Comparison of ENCODE assay signal across 10 mouse cellular contexts in the genomic region with DNA sequence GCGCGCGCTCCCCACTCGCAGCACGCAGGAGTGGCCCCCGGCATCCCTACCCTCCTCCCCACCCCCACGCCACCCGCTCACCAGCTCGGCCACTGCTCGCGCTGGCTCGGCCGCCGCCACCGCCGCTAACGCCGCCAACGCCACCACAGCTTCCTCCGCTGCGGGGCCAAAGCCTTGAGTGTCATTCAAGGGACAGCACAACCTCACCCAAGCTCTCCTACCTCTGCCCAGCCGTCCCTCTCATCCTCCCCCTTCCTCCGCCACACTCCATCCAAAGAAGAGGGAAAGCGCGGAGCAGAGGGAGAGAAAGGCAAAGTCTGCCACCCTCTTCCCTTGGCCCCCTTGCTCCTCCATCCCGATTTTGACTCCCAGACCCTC. TPM values are rescaled to one million over a fixed set of nuclear protein-coding genes. Genes with fewer than 3 reads are reported as not detected.
DNase-seq lines count a peak whose midpoint lies in the region; ATAC-seq and TF ChIP-seq lines count a peak whose summit lies in the region.
"Had no signal": no experiment of that assay in that cellular context is flagged by ENCODE, and none has a peak within 500 bp of the region (broad histone marks: within the 10 kb centered on the region; RNA-seq: fewer than 3 reads in every experiment).

Gene Magi2, plus strand, starts transcription at position 171 of the 378 bp plus-strand sequence.

- H3K4me1 ChIP-seq in kidney, embryonic 16.5 days (ENCODE audit: insufficient read depth, low read length): peaks cover 7% of the 10 kb centered on the region; the same call in 1 of the 2 replicates
- H3K4me1 ChIP-seq in embryonic facial prominence, embryonic 12.5 days: peaks cover 10% of the 10 kb centered on the region
- H3K4me1 ChIP-seq in hindbrain, embryonic 15.5 days (replicated peaks): peaks cover 19% of the 10 kb centered on the region
- H3K4me1 ChIP-seq in liver, postnatal 0 days (ENCODE audit: insufficient read depth): no peaks in the 10 kb centered on the region

- H3K9ac ChIP-seq in kidney, embryonic 16.5 days (replicated peaks; ENCODE audit: low read length): peak within 1 kb of the TSS; percentile 76
- peak within 1 kb of the TSS; percentile 66 for H3K9ac ChIP-seq in embryonic facial prominence, embryonic 12.5 days
- peak within 1 kb of the TSS; percentile 77 for H3K9ac ChIP-seq in hindbrain, embryonic 15.5 days
- no peak within 1 kb of the TSS; the same call in 1 of the 2 replicates for H3K9ac ChIP-seq in liver, postnatal 0 days (replicated peaks)

- H3K36me3 ChIP-seq in kidney, embryonic 16.5 days (ENCODE audit: insufficient read depth, low read length): no peaks in the 10 kb centered on the region
- no peaks in the 10 kb centered on the region for H3K36me3 ChIP-seq in embryonic facial prominence, embryonic 12.5 days
- no peaks in the 10 kb centered on the region for H3K36me3 ChIP-seq in hindbrain, embryonic 15.5 days
- H3K36me3 ChIP-seq in liver, postnatal 0 days (replicated peaks; ENCODE audit: insufficient read depth, low read length): no peaks in the 10 kb centered on the region

- peak within 1 kb of the TSS; percentile 46 for H3K27ac ChIP-seq in kidney, embryonic 16.5 days (ENCODE audit: low read length)
- H3K27ac ChIP-seq in embryonic facial prominence, embryonic 12.5 days: peak within 1 kb of the TSS; percentile 87
- H3K27ac ChIP-seq in hindbrain, embryonic 15.5 days (replicated peaks): peak within 1 kb of the TSS; percentile 85
- no peak within 1 kb of the TSS for H3K27ac ChIP-seq in liver, postnatal 0 days (ENCODE audit: low read depth)
- H3K27ac ChIP-seq: macrophage had no signal

- H3K9me3 ChIP-seq in kidney, embryonic 16.5 days (ENCODE audit: low read length): no peaks in the 10 kb centered on the region
- no peaks in the 10 kb centered on the region for H3K9me3 ChIP-seq in embryonic facial prominence, embryonic 12.5 days
- H3K9me3 ChIP-seq in hindbrain, embryonic 15.5 days: no peaks in the 10 kb centered on the region
- no peaks in the 10 kb centered on the region for H3K9me3 ChIP-seq in liver, postnatal 0 days (ENCODE audit: low read length)

- TF ChIP-seq CTCF in liver, postnatal 0 days (IDR thresholded peaks at IDR 0.05; ENCODE audit: low read depth): no peak

- TF ChIP-seq EP300 in liver, postnatal 0 days (IDR thresholded peaks at IDR 0.05; ENCODE audit: low read depth): no peak

- H3K4me3 ChIP-seq in kidney, embryonic 16.5 days (ENCODE audit: low read length): peak within 1 kb of the TSS; percentile 74
- peak within 1 kb of the TSS; percentile 70 for H3K4me3 ChIP-seq in embryonic facial prominence, embryonic 12.5 days
- H3K4me3 ChIP-seq in hindbrain, embryonic 15.5 days: peak within 1 kb of the TSS; percentile 85
- peak within 1 kb of the TSS; percentile 46 for H3K4me3 ChIP-seq in liver, postnatal 0 days (ENCODE audit: low read depth, low read length)

- DNase-seq in kidney, postnatal 4 days: no peak
- DNase-seq in liver, postnatal 0 days: no peak
- DNase-seq in urinary bladder, postnatal 36 days (ENCODE audit: low spot score in 2 of 2): no peak
- DNase-seq in kidney, adult 8-10 months: no peak

- no peaks in the 10 kb centered on the region for H3K27me3 ChIP-seq in kidney, embryonic 16.5 days (ENCODE audit: insufficient read depth, low read length)
- no peaks in the 10 kb centered on the region for H3K27me3 ChIP-seq in embryonic facial prominence, embryonic 12.5 days
- no peaks in the 10 kb centered on the region for H3K27me3 ChIP-seq in hindbrain, embryonic 15.5 days
- H3K27me3 ChIP-seq in liver, postnatal 0 days (ENCODE audit: insufficient read depth, low read length): peaks cover 28% of the 10 kb centered on the region

- H3K4me2 ChIP-seq in kidney, embryonic 16.5 days (replicated peaks; ENCODE audit: low read depth, low read length): peak within 1 kb of the TSS; percentile 80
- peak within 1 kb of the TSS; percentile 98 for H3K4me2 ChIP-seq in embryonic facial prominence, embryonic 12.5 days (replicated peaks)
- peak within 1 kb of the TSS; percentile 87 for H3K4me2 ChIP-seq in hindbrain, embryonic 15.5 days
- H3K4me2 ChIP-seq in liver, postnatal 0 days (ENCODE audit: low read depth, low read length): peak within 1 kb of the TSS; percentile 64

- no peak; the same call in 1 of the 2 replicates for ATAC-seq in kidney, embryonic 16.5 days (ENCODE audit: low FRiP score, low TSS enrichment)
- no peak; the same call in none of the 2 replicates for ATAC-seq in embryonic facial prominence, embryonic 12.5 days (ENCODE audit: insufficient number of reproducible peaks, insufficient read depth, low FRiP score, low TSS enrichment)
- ATAC-seq in hindbrain, embryonic 15.5 days (ENCODE audit: low FRiP score, low read depth): no peak
- ATAC-seq in liver, postnatal 0 days: no peak
- no peak for ATAC-seq in cerebellum, adult (ENCODE audit: insufficient number of reproducible peaks, low FRiP score, low TSS enrichment)
- ATAC-seq: Patski had no signal

- WGBS in kidney, embryonic 16.5 days: 0% methylated on average over 15 of the region's 26 CpGs
- under 1% methylated on average over 23 of the region's 26 CpGs for WGBS in embryonic facial prominence, embryonic 12.5 days
- WGBS in hindbrain, embryonic 15.5 days: 0% methylated on average over 7 of the region's 26 CpGs
- 0% methylated on average over 14 of the region's 26 CpGs for WGBS in liver, postnatal 0 days (ENCODE audit: insufficient replicate concordance)

RNA-seq across cellular contexts. Expression of gene Magi2, which starts in this region (rescaled TPM):
- polyA plus RNA-seq in kidney, embryonic 16.5 days (2015; fragmentation: Nextera tagmentation; extraction: Ambion mirVana): 15.2 and 26.6 TPM in 2 replicates
- polyA plus RNA-seq in embryonic facial prominence, embryonic 12.5 days (2016; fragmentation: Nextera tagmentation; extraction: Ambion mirVana): 10.0 and 10.4 TPM in 2 replicates
- polyA plus RNA-seq in hindbrain, embryonic 15.5 days (2015; fragmentation: Nextera tagmentation; extraction: Ambion mirVana): 25.5 and 28.4 TPM in 2 replicates
- 0.08 and 0.20 TPM in 2 replicates for polyA plus RNA-seq in liver, postnatal 0 days (2015; fragmentation: Nextera tagmentation; extraction: Ambion mirVana)
